Mouse (Mus musculus): Measurements from ENCODE around the gene Nos1. TPM values are rescaled to one million over a fixed set of nuclear protein-coding genes. Genes with fewer than 3 reads are reported as not detected.

Gene Nos1
- polyA plus RNA-seq, 2 experiments, result 0.41 to 0.70 TPM

DNA sequence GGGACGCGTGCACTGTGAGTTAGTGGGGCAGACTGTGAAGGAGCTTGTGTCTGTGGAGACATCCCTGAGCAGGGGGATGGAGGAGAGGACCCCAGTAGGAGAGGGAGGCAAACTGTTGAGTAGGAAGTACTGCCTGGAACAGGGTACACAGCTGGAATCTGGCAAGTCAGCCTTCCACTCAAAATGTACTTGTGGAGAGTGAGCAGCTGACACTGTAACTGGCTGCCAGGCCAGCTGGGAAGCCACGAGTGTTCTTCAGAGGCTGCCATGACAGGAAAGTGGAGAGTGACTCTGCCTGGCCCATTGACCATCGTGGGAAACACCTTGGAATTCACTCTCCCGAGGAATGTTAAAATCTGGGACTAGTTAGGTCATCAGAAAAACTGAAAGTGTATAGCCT, 201.1 kb downstream of the Nos1 start:
- no peaks in the 10 kb centered on the region for H3K27me3 ChIP-seq (ENCODE audit: control insufficient read depth, insufficient read depth, low read length)
- H3K9ac ChIP-seq (ENCODE audit: low read depth, low read length, severe bottlenecking), result no peak overlapping the region
- no peak overlapping the region for H3K27ac ChIP-seq (replicated peaks; ENCODE audit: low read depth, low read length)
- peaks cover 59% of the 10 kb centered on the region for H3K36me3 ChIP-seq (ENCODE audit: control insufficient read depth, insufficient read depth, low read length)
- H3K9me3 ChIP-seq (ENCODE audit: control insufficient read depth, low read length), result no peaks in the 10 kb centered on the region
- no peak for ATAC-seq (ENCODE audit: low FRiP score, low read depth)
- H3K4me3 ChIP-seq (replicated peaks; ENCODE audit: low read length), result no peak overlapping the region
- DNase-seq (ENCODE audit: low spot score), result no peak
- no peak overlapping the region for H3K4me2 ChIP-seq (replicated peaks; ENCODE audit: low read depth, low read length, severe bottlenecking)
- TF ChIP-seq POLR2A (IDR thresholded peaks at IDR 0.05; ENCODE audit: borderline replicate concordance, extremely low read depth, insufficient read depth, insufficient read length), result no peak
- 75% methylated on average over 5 of the region's 5 CpGs for WGBS
- H3K4me1 ChIP-seq (ENCODE audit: control insufficient read depth, insufficient read depth, low read length), result peaks cover 9% of the 10 kb centered on the region

DNA sequence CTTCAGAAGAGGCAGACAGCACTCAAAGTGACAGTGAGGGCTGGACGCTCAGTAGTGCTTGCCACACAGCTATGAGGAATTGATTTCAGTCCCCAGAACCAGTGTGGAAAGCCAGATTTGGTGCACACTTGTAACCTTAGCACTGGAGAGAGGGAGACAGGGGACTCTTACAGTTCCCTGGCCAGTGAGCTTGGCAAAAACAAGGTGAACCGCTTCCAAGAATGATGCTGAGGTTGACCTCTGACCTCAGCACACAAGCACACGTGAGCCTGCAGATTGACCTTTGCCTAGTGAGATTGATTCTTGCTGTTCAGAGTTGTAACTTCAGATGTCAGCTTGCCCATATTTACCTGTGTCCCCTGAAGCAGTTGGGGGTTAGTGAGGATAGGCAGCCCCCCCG, 205.5 kb downstream of the Nos1 start:
- Histone ChIP-seq H3K27ac (replicated peaks; ENCODE audit: low read depth, low read length) (no peak overlapping the region), H3K4me2 (replicated peaks; ENCODE audit: low read depth, low read length, severe bottlenecking) (no peak overlapping the region), H3K4me3 (replicated peaks; ENCODE audit: low read length) (no peak overlapping the region), H3K9me3 (ENCODE audit: control insufficient read depth, low read length) (no peaks in the 10 kb centered on the region), H3K27me3 (ENCODE audit: control insufficient read depth, insufficient read depth, low read length) (no peaks in the 10 kb centered on the region), H3K9ac (ENCODE audit: low read depth, low read length, severe bottlenecking) (no peak overlapping the region), H3K36me3 (ENCODE audit: control insufficient read depth, insufficient read depth, low read length) (peaks cover 81% of the 10 kb centered on the region), H3K4me1 (ENCODE audit: control insufficient read depth, insufficient read depth, low read length) (no peaks in the 10 kb centered on the region)
- ATAC-seq (ENCODE audit: low FRiP score, low read depth) (no peak), DNase-seq (ENCODE audit: low spot score) (no peak)
- TF ChIP-seq POLR2A (IDR thresholded peaks at IDR 0.05; ENCODE audit: borderline replicate concordance, extremely low read depth, insufficient read depth, insufficient read length), result no peak
- 58% methylated on average over 4 of the region's 4 CpGs for WGBS

DNA sequence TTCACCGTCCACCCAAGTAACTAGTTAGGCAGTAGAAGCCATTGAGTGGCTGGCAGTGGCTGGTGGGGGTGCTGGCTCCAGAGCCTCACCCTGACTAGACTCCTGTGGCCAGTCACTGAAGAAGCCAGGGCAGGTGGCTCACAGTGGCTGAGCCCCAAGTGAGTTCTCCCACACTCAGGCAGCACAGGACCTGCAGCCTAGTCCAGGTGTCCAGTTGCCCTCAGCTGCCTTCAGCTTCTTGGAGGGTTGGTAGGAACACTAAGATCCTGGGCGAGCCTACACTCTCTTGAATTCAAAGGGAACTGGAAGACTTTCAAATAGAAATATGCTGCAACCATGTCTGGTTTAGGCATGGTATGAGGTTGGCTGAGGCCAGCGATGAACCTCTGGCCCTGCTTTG, 207.1 kb downstream of the Nos1 start:
- Histone ChIP-seq H3K4me3 (replicated peaks; ENCODE audit: low read length) (no peak overlapping the region), H3K4me2 (replicated peaks; ENCODE audit: low read depth, low read length, severe bottlenecking) (no peak overlapping the region), H3K4me1 (ENCODE audit: control insufficient read depth, insufficient read depth, low read length) (no peaks in the 10 kb centered on the region), H3K9me3 (ENCODE audit: control insufficient read depth, low read length) (no peaks in the 10 kb centered on the region), H3K27ac (replicated peaks; ENCODE audit: low read depth, low read length) (no peak overlapping the region), H3K27me3 (ENCODE audit: control insufficient read depth, insufficient read depth, low read length) (no peaks in the 10 kb centered on the region), H3K36me3 (ENCODE audit: control insufficient read depth, insufficient read depth, low read length) (peaks cover 86% of the 10 kb centered on the region), H3K9ac (ENCODE audit: low read depth, low read length, severe bottlenecking) (no peak overlapping the region)
- ATAC-seq (ENCODE audit: low FRiP score, low read depth), result no peak
- DNase-seq (ENCODE audit: low spot score), result no peak
- TF ChIP-seq POLR2A (IDR thresholded peaks at IDR 0.05; ENCODE audit: borderline replicate concordance, extremely low read depth, insufficient read depth, insufficient read length), result no peak
- 86% methylated on average over 3 of the region's 3 CpGs for WGBS

DNA sequence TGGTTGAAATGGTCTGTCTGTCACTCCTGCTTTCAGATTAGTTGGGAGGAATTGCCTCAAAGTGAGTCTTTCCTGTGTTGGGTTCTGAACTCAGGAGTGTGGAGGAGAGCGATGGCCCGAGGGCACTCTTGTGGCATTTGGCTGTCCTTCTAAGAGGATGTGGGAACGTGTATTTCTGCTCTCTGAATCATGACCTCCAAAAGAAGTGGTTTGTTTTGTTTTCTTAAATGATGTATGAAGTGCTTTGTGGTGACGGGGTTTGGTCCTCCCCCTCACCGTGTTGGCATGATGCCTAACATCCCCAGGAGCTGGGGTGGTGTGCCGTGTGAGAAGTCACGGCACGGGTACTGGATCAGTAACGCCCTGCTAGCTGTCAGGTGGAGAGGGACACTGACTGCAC, 207.5 kb downstream of the Nos1 start:
- DNase-seq (ENCODE audit: low spot score), result no peak
- Histone ChIP-seq H3K4me1 (ENCODE audit: control insufficient read depth, insufficient read depth, low read length) (no peaks in the 10 kb centered on the region), H3K9me3 (ENCODE audit: control insufficient read depth, low read length) (no peaks in the 10 kb centered on the region), H3K27ac (replicated peaks; ENCODE audit: low read depth, low read length) (no peak overlapping the region), H3K4me2 (replicated peaks; ENCODE audit: low read depth, low read length, severe bottlenecking) (no peak overlapping the region), H3K9ac (ENCODE audit: low read depth, low read length, severe bottlenecking) (no peak overlapping the region), H3K4me3 (replicated peaks; ENCODE audit: low read length) (no peak overlapping the region), H3K27me3 (ENCODE audit: control insufficient read depth, insufficient read depth, low read length) (no peaks in the 10 kb centered on the region), H3K36me3 (ENCODE audit: control insufficient read depth, insufficient read depth, low read length) (peaks cover 83% of the 10 kb centered on the region)
- no peak for ATAC-seq (ENCODE audit: low FRiP score, low read depth)
- TF ChIP-seq POLR2A (IDR thresholded peaks at IDR 0.05; ENCODE audit: borderline replicate concordance, extremely low read depth, insufficient read depth, insufficient read length), result no peak
- WGBS, result 89% methylated on average over 9 of the region's 9 CpGs

DNA sequence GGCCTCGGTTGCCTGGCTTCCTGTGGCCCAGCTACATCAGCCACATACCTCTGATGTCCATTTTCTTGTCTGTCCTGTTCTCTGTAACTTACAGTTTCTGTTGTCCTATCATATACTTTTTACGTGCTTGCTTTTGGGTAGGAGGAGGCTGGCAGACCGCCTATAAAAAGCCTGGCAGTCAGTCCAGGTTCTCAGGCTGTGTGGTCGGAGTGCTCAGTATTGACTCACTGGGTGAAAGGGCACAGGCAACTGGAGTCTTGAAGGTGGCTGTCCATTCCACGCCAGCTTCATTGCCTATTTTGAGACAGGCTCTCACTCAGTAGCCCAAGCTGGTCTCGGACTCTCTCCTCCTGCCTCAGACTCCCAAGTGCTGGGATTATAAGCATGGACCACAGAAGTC, 208.9 kb downstream of the Nos1 start:
- no peak overlapping the region for H3K27ac ChIP-seq (replicated peaks; ENCODE audit: low read depth, low read length)

DNA sequence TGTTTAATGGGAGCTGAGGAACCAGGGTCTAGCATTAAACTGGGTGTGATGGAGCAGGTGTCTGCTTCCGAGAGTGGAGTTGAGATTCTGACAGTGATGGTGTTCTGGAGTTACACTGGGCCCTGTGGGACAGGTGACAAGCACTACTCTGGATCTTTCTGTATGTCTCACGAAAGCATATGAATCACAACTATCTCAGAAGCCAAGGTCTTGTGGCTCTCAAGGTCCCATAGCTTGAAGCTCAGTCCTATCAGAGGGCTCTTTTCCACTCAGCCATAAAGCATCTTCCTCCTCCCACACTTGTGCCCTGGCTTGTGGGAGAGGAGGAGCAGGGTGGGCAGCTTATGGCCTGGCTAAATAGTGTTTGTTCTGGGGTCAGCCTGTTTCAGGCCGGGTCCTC, 210.1 kb downstream of the Nos1 start:
- H3K4me1 ChIP-seq (ENCODE audit: control insufficient read depth, insufficient read depth, low read length), result no peaks in the 10 kb centered on the region
- no peak overlapping the region for H3K27ac ChIP-seq (replicated peaks; ENCODE audit: low read depth, low read length)
- no peak overlapping the region for H3K4me3 ChIP-seq (replicated peaks; ENCODE audit: low read length)
- no peak overlapping the region for H3K9ac ChIP-seq (ENCODE audit: low read depth, low read length, severe bottlenecking)
- H3K27me3 ChIP-seq (ENCODE audit: control insufficient read depth, insufficient read depth, low read length), result no peaks in the 10 kb centered on the region
- DNase-seq (ENCODE audit: low spot score), result no peak
- no peak for TF ChIP-seq POLR2A (IDR thresholded peaks at IDR 0.05; ENCODE audit: borderline replicate concordance, extremely low read depth, insufficient read depth, insufficient read length)
- H3K4me2 ChIP-seq (replicated peaks; ENCODE audit: low read depth, low read length, severe bottlenecking), result no peak overlapping the region
- 85% methylated on average over 3 of the region's 3 CpGs for WGBS
- peaks cover 96% of the 10 kb centered on the region for H3K36me3 ChIP-seq (ENCODE audit: control insufficient read depth, insufficient read depth, low read length)
- no peaks in the 10 kb centered on the region for H3K9me3 ChIP-seq (ENCODE audit: control insufficient read depth, low read length)
- ATAC-seq (ENCODE audit: low FRiP score, low read depth), result no peak

More for the DNA sequence above, 208.9 kb downstream of the Nos1 start:
- Histone ChIP-seq H3K4me3 (replicated peaks; ENCODE audit: low read length) (no peak overlapping the region), H3K4me1 (ENCODE audit: control insufficient read depth, insufficient read depth, low read length) (no peaks in the 10 kb centered on the region), H3K9me3 (ENCODE audit: control insufficient read depth, low read length) (no peaks in the 10 kb centered on the region), H3K36me3 (ENCODE audit: control insufficient read depth, insufficient read depth, low read length) (peaks cover 90% of the 10 kb centered on the region), H3K4me2 (replicated peaks; ENCODE audit: low read depth, low read length, severe bottlenecking) (no peak overlapping the region), H3K9ac (ENCODE audit: low read depth, low read length, severe bottlenecking) (no peak overlapping the region), H3K27me3 (ENCODE audit: control insufficient read depth, insufficient read depth, low read length) (no peaks in the 10 kb centered on the region)
- TF ChIP-seq POLR2A (IDR thresholded peaks at IDR 0.05; ENCODE audit: borderline replicate concordance, extremely low read depth, insufficient read depth, insufficient read length), result no peak
- ATAC-seq (ENCODE audit: low FRiP score, low read depth) (no peak), DNase-seq (ENCODE audit: low spot score) (no peak)
- 85% methylated on average over 6 of the region's 6 CpGs for whole genome bisulfite sequencing
